Mouse (Mus musculus): ENCODE measurements around the gene Chdh.

GRCm38 (mm10) chr14:30011886-30012560 is 3.2 kb downstream of the Chdh start:
- TF ChIP-seq E2F4 (IDR thresholded peaks at IDR 0.05; ENCODE audit: insufficient replicate concordance, low read depth, low read length) (no peak), CHD2 (IDR thresholded peaks at IDR 0.05; ENCODE audit: low read length) (no peak), BHLHE40 (IDR thresholded peaks at IDR 0.05; ENCODE audit: low read depth, low read length) (no peak), POLR2A (IDR thresholded peaks at IDR 0.05; ENCODE audit: low read depth, low read length) (no peak), CTCF (conservative IDR thresholded peaks at IDR 0.05 in 1 of 2, IDR thresholded peaks at IDR 0.05 in 1 of 2; ENCODE audit: low read depth in 2 of 2, low read length in 2 of 2) (no peak), RCOR1 (conservative IDR thresholded peaks at IDR 0.05; ENCODE audit: low read depth, low read length) (no peak), EP300 (IDR thresholded peaks at IDR 0.05; ENCODE audit: low read length) (no peak), MEF2A (IDR thresholded peaks at IDR 0.05; ENCODE audit: borderline replicate concordance, low read depth, low read length) (no peak), JUND (conservative IDR thresholded peaks at IDR 0.05; ENCODE audit: low read depth, low read length) (no peak), TBP (conservative IDR thresholded peaks at IDR 0.05; ENCODE audit: low read depth, low read length) (no peak)

Data from CH12.LX (cell line).